Mouse (Mus musculus): Measurements from ENCODE around the gene Olfr1224-ps1. TPM values are rescaled to one million over a fixed set of nuclear protein-coding genes. Genes with fewer than 3 reads are reported as not detected.

Olfr1224-ps1 gene
- not detected in 2 replicates for polyA plus RNA-seq (2012; rRNA removed)

DNA sequence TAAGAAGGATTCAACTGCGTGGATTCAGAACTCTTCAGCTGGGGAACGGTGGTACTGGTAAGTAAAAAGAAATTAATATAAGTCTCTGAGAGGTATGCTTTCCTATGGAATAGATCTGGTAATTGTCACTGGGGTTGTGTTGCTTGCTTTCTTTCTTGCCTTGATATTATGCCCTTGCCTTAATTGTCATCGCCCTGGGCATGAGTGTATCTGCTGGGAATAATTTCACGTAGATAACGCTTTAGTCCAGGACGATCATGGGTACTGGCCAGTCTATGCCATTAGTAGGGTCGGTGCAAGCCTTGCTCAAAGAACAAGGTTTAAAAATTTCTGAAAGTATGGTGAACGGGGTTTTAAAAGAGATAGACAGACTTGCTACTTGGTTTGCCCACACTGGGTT is at the start of gene Olfr1224-ps1:
Gene Olfr1224-ps1, minus strand, starts transcription at position 101 of the 400 bp plus-strand sequence.

DNA sequence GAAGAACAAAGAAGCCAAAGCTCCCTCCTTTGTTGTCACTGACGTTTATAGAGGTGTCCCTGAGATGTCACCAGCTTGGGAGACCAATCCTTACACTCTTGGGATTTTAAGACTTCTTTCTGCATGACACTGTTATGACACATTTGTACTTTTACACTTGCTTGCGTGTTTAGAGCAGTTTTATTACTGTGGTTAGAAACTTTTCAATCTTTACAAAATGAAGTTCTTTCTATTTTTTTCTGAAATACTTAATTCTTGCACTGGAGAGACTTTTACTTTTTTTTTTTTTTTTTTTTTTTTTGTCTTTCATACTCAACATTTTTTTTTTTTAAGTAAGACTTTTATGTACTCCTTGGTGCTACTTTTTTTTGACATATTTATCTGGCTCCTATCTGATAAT is 36.1 kb upstream of the Olfr1224-ps1 start, which contains the start of gene Olfr1226:
Gene Olfr1226, minus strand, starts transcription at position 101 of the 400 bp plus-strand sequence.

GRCm38 (mm10) chr2:89174569-89174968 is 10.7 kb upstream of the Olfr1224-ps1 start, which contains the start of gene Olfr1225:
Olfr1225 (minus strand) TSS chr2:89174669.

GRCm38 (mm10) chr2:89151460-89151859 is 12.4 kb downstream of the Olfr1224-ps1 start, which contains the start of gene Olfr1223:
Olfr1223 (minus strand) TSS chr2:89151560.

GRCm38 (mm10) chr2:89132954-89133353 is 30.9 kb downstream of the Olfr1224-ps1 start, which contains the start of gene Olfr1222:
Olfr1222 (minus strand) TSS chr2:89133054.

DNA sequence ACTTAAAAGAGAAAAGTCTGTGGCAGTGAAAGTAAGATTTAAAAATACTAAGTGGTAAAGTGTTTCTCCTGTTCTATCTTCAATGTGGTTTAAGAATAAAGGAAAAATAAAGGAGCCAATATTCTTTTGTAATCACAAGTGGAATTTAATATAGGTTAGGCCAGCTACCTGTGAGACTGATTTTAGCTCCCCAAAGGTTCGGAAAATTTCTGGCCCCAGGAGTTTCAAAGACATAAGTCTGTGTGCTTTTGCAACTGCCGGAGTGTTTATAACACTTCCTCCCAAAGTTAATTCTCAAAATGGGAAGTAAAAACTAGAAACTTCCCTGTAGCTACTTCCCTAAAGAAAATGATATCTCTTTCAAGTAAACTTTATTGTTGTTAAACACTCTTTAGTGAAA is 46.7 kb downstream of the Olfr1224-ps1 start, which contains the start of gene Olfr1221:
Gene Olfr1221, minus strand, starts transcription at position 101 of the 400 bp plus-strand sequence.

GRCm38 (mm10) chr2:89106735-89107134 is 57.2 kb downstream of the Olfr1224-ps1 start, which contains the start of gene Olfr1220:
Olfr1220 (minus strand) TSS chr2:89106835.

Other genes starting within 250 kb of the Olfr1224-ps1 start
- not detected in 2 replicates for gene Olfr1209, start 248.9 kb downstream of the Olfr1224-ps1 start, polyA plus RNA-seq (2012; rRNA removed)
- not detected in 2 replicates for gene Olfr1211, start 226.0 kb downstream of the Olfr1224-ps1 start, polyA plus RNA-seq (2012; rRNA removed)
- not detected in 2 replicates for gene Olfr1212, start 210.1 kb downstream of the Olfr1224-ps1 start, polyA plus RNA-seq (2012; rRNA removed)
- not detected in 2 replicates for gene Gm13762, start 183.8 kb downstream of the Olfr1224-ps1 start, polyA plus RNA-seq (2012; rRNA removed)
- not detected in 2 replicates for gene Olfr1214, start 171.4 kb downstream of the Olfr1224-ps1 start, polyA plus RNA-seq (2012; rRNA removed)
- not detected in 2 replicates for gene Olfr1215, start 157.1 kb downstream of the Olfr1224-ps1 start, polyA plus RNA-seq (2012; rRNA removed)
- gene Olfr1216, start 145.8 kb downstream of the Olfr1224-ps1 start, polyA plus RNA-seq (2012; rRNA removed), result not detected in 2 replicates
- gene Olfr1217, start 132.0 kb downstream of the Olfr1224-ps1 start, polyA plus RNA-seq (2012; rRNA removed), result not detected in 2 replicates
- not detected in 2 replicates for gene Olfr1218, start 102.9 kb downstream of the Olfr1224-ps1 start, polyA plus RNA-seq (2012; rRNA removed)
- not detected in 2 replicates for gene Olfr1219, start 80.6 kb downstream of the Olfr1224-ps1 start, polyA plus RNA-seq (2012; rRNA removed)
- not detected in 2 replicates for gene Olfr1220, start 57.3 kb downstream of the Olfr1224-ps1 start, polyA plus RNA-seq (2012; rRNA removed)
- gene Olfr1221, start 46.8 kb downstream of the Olfr1224-ps1 start, polyA plus RNA-seq (2012; rRNA removed), result not detected in 2 replicates
- gene Olfr1222, start 31.0 kb downstream of the Olfr1224-ps1 start, polyA plus RNA-seq (2012; rRNA removed), result not detected in 2 replicates
- not detected in 2 replicates for gene Olfr1223, start 12.5 kb downstream of the Olfr1224-ps1 start, polyA plus RNA-seq (2012; rRNA removed)
- not detected in 2 replicates for gene Olfr1225, start 10.6 kb upstream of the Olfr1224-ps1 start, polyA plus RNA-seq (2012; rRNA removed)
- not detected in 2 replicates for gene Olfr1226, start 36.0 kb upstream of the Olfr1224-ps1 start, polyA plus RNA-seq (2012; rRNA removed)
- gene Olfr1228, start 90.0 kb upstream of the Olfr1224-ps1 start, polyA plus RNA-seq (2012; rRNA removed), result not detected in 2 replicates
- gene Olfr1229, start 123.9 kb upstream of the Olfr1224-ps1 start, polyA plus RNA-seq (2012; rRNA removed), result not detected in 2 replicates
- not detected in 2 replicates for gene Olfr1230, start 133.2 kb upstream of the Olfr1224-ps1 start, polyA plus RNA-seq (2012; rRNA removed)
- gene Olfr1231, start 143.0 kb upstream of the Olfr1224-ps1 start, polyA plus RNA-seq (2012; rRNA removed), result not detected in 2 replicates
- gene Olfr1232, start 165.6 kb upstream of the Olfr1224-ps1 start, polyA plus RNA-seq (2012; rRNA removed), result not detected in 2 replicates
- gene Olfr1233, start 178.3 kb upstream of the Olfr1224-ps1 start, polyA plus RNA-seq (2012; rRNA removed), result not detected in 2 replicates
- gene Olfr1234, start 200.8 kb upstream of the Olfr1224-ps1 start, polyA plus RNA-seq (2012; rRNA removed), result not detected in 2 replicates
- gene Olfr1238, start 245.6 kb upstream of the Olfr1224-ps1 start, polyA plus RNA-seq (2012; rRNA removed), result not detected in 2 replicates

All from ovary, adult 2 months (tissue).